Mouse (Mus musculus) kidney, embryonic 14.5 days (tissue): Measurements from ENCODE around the gene Pdzrn3. TPM values are rescaled to one million over a fixed set of nuclear protein-coding genes. Genes with fewer than 3 reads are reported as not detected.

ENCODE experiments used
- ATAC-seq: fragments of 200-750 bp; cut with Nextera tagmentation; 2 replicates; pipeline ENCODE4 v1.8.0; 2017; ENCODE audit warnings: moderate number of reproducible peaks, mild to moderate bottlenecking, moderate TSS enrichment, moderate library complexity; ENCODE audit not compliant: low FRiP score, low TSS enrichment
- H3K27ac ChIP-seq: fragments of 300-500 bp; sonication (generic); 2 replicates; pipeline ENCODE4 v1.5.1; 2014; ENCODE audit warnings: low read depth, mild to moderate bottlenecking, low read length, moderate library complexity, mixed read lengths
- H3K27me3 ChIP-seq: fragments of 300-500 bp; sonication (generic); 2 replicates; pipeline ENCODE4 v1.6.1; 2014; ENCODE audit warnings: mild to moderate bottlenecking, low read length; ENCODE audit not compliant: control insufficient read depth, insufficient read depth
- H3K36me3 ChIP-seq: fragments of 300-500 bp; sonication (generic); 2 replicates; pipeline ENCODE4 v1.6.1; 2014; ENCODE audit warnings: low read length, mixed read lengths; ENCODE audit not compliant: control insufficient read depth, insufficient read depth
- H3K4me1 ChIP-seq: fragments of 300-500 bp; sonication (generic); 2 replicates; pipeline ENCODE4 v1.6.1; 2014; ENCODE audit warnings: low read length, mixed read lengths; ENCODE audit not compliant: control insufficient read depth, insufficient read depth
- H3K4me2 ChIP-seq: fragments of 300-500 bp; sonication (generic); replicated peaks from 2 replicates; pipeline ENCODE4 v1.6.1; 2014; ENCODE audit warnings: low read depth, mild to moderate bottlenecking, low read length
- H3K4me3 ChIP-seq: fragments of 300-500 bp; sonication (generic); 2 replicates; pipeline ENCODE4 v1.5.1; 2014; ENCODE audit warnings: mild to moderate bottlenecking, low read length
- H3K9ac ChIP-seq: fragments of 300-500 bp; sonication (generic); 2 replicates; pipeline ENCODE4 v1.6.1; 2014; ENCODE audit warnings: low read depth, mild to moderate bottlenecking, low read length, moderate library complexity
- H3K9me3 ChIP-seq: fragments of 300-500 bp; sonication (generic); 2 replicates; pipeline ENCODE4 v1.6.1; 2016; ENCODE audit warnings: low read length; ENCODE audit not compliant: control insufficient read depth
- WGBS: fragments of 180-500 bp; shearing (Covaris S2); extraction: QIAGEN DNeasy Blood & Tissue Kit; methylation state at CpG from one replicate; pipeline ENCODE4 v1.1.7; 2014; 5-methylcytosine and 5-hydroxymethylcytosine counted together
- polyA plus RNA-seq: library from polyadenylated mRNA; unstranded; fragments of >200 nt; fragmentation: Nextera tagmentation; extraction: Ambion mirVana; gene quantifications from 2 replicates; pipeline ENCODE4 v1.2.1, GENCODE M21; 2014

The Pdzrn3 gene
- polyA plus RNA-seq: 8.4 and 12.1 TPM in 2 replicates

DNA sequence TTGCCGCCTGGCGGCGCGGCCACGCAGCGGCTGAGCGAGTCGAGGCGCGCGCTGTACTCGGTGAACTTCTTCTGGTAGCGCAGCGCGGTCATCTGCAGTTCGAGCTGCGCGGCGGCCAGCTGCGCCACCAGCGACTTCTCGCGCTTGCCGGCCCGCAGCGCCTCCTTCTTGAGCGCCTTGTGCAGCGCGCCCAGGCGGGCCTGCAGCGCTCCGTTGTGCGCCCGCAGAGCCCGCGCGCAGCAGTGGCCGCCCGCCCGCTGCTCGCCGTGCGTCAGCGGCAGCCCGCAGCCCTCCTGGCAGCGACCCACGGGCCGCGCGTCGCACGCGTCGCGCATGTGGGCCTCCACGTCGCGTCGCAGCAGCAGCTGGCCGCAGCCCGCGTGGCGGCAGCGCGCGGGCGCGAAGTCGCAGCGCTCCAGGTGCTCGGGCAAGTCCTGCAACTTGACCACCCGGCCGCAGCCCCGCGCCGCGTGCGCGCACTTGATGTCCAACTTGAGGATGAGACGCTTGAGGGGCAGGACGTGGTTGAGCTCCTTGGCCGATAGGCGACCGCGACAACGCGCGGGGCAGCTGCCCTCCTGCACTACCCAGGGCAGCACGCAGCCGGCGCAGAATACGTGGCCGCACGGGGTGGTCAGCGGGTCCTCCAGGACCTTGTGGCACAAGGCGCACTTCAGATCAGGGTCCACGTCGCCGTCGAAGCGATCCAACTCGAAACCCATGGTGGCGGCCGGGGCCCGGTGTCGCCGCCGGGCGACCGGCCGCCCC is at the start of gene Pdzrn3:
Gene Pdzrn3 (minus strand): TSS at position 731 of the 768 bp plus-strand sequence.
- Histone ChIP-seq H3K9ac (peak within 1 kb of the TSS; percentile 82), H3K4me2 (peak within 1 kb of the TSS; percentile 95), H3K27me3 (peaks cover 4% of the 10 kb centered on the region), H3K36me3 (peaks cover 3% of the 10 kb centered on the region; the same call in 1 of the 2 replicates), H3K4me3 (peak within 1 kb of the TSS; percentile 66), H3K4me1 (peaks cover 24% of the 10 kb centered on the region), H3K9me3 (no peaks in the 10 kb centered on the region), H3K27ac (peak within 1 kb of the TSS; percentile 87)
- under 1% methylated on average over 98 of the region's 111 CpGs for WGBS
- peak; percentile 69 for ATAC-seq

DNA sequence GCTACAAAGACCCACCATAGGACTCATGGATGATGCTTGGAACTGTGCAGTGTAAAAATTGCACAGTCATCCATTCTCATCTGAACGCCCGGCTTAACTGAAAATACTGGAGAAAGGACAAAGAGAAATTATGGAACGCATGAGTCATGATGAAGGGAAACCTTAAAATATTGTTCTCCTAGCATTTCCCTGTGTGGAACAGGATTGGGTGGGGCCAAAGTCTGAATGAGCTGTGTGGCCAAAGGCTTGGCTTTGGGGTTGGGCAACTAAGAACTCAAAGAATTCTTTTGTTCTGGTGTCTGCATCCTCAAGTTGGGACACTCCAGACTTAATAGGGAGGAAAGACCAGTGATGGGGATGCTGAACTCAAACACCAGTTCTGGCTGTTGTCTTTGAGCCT is 49.6 kb upstream of the Pdzrn3 start:
- Histone ChIP-seq H3K36me3 (no peaks in the 10 kb centered on the region), H3K27me3 (no peaks in the 10 kb centered on the region), H3K9me3 (no peaks in the 10 kb centered on the region), H3K27ac (no peak overlapping the region), H3K4me2 (no peak overlapping the region), H3K4me1 (no peaks in the 10 kb centered on the region), H3K9ac (no peak overlapping the region), H3K4me3 (no peak overlapping the region)
- no peak for ATAC-seq
- 89% methylated on average over 3 of the region's 3 CpGs for WGBS

DNA sequence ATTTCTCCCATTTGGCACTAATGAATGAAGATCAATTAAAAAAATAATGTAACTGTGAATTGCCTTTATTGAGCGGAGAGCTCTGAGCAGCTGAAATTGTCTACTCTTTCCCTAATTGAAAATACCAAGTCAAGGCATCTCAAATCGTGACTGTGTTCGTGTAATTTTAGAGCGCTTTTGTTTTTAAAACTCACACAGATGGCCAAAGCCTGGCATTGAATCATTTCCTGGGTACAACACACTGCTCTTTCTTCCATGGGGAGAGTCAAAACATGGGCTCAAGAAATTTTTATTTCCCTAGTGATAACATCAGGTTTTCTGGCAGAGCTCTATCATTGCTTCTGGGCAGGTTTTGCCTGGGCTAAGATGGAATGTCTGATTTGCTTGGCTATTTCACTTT is 48.6 kb upstream of the Pdzrn3 start:
- H3K4me2 ChIP-seq: no peak overlapping the region
- H3K36me3 ChIP-seq: no peaks in the 10 kb centered on the region
- ATAC-seq: no peak
- no peak overlapping the region for H3K27ac ChIP-seq
- H3K4me1 ChIP-seq: no peaks in the 10 kb centered on the region
- no peaks in the 10 kb centered on the region for H3K9me3 ChIP-seq
- 70% methylated on average over 4 of the region's 4 CpGs for WGBS
- no peak overlapping the region for H3K4me3 ChIP-seq
- no peaks in the 10 kb centered on the region for H3K27me3 ChIP-seq
- H3K9ac ChIP-seq: no peak overlapping the region

DNA sequence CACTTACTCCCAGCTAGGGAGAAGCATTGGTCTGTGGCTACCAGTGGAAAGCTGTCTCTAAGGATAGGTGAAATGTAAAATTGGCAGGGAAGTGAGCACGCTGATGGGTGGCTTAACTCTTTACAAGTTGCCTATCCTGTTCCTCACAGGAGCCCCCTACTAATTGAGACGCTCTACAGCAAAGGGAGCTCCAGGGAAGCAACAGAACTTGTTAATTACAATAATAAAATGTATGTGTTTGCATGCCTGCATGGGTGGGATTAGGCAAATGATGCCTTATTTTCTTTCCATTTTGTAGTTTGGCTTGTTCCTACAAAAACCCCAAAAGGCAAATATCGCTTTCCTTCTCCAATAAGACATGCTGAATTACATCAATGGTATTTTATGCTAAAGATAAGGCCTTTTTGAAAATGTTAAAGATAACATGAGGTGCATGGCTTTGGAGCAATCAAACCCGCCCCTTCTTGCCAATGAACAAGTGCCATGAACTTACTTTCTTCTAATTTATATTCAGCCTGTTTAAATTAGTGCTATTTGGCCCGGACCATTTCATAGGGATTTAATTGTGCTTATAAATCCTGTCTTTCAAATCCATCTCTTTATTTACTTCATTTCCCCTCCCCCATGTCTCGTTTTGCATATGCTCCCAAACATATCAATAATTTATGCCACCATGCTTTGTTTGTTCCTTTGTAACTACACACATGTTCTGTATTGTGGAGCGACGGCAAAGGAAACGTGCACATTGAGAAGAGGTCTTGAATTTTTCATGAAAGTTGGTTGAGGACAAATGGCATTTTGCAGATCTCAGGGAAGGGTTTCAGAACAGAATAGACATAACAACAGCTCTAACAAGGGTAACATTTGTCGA is 44.6 kb upstream of the Pdzrn3 start:
- Histone ChIP-seq H3K4me3 (no peak overlapping the region), H3K9ac (no peak overlapping the region), H3K36me3 (no peaks in the 10 kb centered on the region), H3K4me1 (no peaks in the 10 kb centered on the region), H3K9me3 (no peaks in the 10 kb centered on the region), H3K27me3 (no peaks in the 10 kb centered on the region), H3K4me2 (no peak overlapping the region), H3K27ac (no peak overlapping the region)
- WGBS: 74% methylated on average over 10 of the region's 10 CpGs
- ATAC-seq: no peak

DNA sequence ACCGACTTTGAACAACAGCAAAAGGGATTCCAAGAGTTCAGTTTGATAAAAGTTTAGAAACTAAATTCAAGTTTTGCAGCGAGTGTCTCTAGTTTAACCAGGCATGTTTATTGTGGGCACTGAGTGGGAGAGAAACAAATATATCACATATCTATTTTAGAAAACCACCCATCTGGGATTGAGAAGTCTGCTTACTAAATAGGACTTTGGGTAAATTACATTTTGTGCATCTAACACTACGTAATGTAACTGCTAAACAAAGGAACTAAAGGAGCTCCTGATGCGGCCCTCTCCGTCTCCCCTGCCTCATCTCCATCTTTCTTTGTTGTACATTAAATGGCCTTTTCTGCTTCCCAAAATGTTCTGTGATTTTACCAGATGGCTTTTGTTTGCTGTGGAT is 40.5 kb upstream of the Pdzrn3 start:
- Histone ChIP-seq H3K9ac (no peak overlapping the region), H3K27me3 (no peaks in the 10 kb centered on the region), H3K27ac (no peak overlapping the region), H3K4me2 (no peak overlapping the region), H3K4me3 (no peak overlapping the region), H3K4me1 (no peaks in the 10 kb centered on the region), H3K36me3 (no peaks in the 10 kb centered on the region), H3K9me3 (no peaks in the 10 kb centered on the region)
- 87% methylated on average over 5 of the region's 5 CpGs for WGBS
- ATAC-seq: no peak

DNA sequence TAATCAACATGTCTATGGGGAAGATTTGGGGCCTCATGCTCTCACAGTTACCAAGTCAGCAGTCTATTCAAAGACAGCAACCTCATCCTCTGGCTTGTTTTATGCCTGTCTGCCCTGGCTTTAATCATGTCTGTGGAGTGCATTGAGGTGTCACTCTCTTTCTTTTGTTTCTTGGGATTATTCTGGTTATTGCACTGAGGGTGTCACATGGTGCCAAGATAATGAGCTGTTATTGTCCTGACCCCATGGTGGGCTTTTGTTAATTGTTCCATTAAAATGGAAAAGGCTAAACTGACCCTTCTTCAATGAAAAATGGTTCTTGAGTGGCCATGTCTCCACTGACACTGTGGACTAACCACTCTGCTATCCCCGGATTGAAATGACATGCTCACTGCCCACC is 34.0 kb upstream of the Pdzrn3 start:
- no peak for ATAC-seq
- Histone ChIP-seq H3K4me3 (no peak overlapping the region), H3K9me3 (no peaks in the 10 kb centered on the region), H3K27me3 (no peaks in the 10 kb centered on the region), H3K4me2 (no peak overlapping the region), H3K9ac (no peak overlapping the region), H3K36me3 (no peaks in the 10 kb centered on the region), H3K27ac (no peak overlapping the region), H3K4me1 (peaks cover 3% of the 10 kb centered on the region; the same call in 1 of the 2 replicates)
- 55% methylated on average over 1 of the region's 1 CpGs for WGBS

DNA sequence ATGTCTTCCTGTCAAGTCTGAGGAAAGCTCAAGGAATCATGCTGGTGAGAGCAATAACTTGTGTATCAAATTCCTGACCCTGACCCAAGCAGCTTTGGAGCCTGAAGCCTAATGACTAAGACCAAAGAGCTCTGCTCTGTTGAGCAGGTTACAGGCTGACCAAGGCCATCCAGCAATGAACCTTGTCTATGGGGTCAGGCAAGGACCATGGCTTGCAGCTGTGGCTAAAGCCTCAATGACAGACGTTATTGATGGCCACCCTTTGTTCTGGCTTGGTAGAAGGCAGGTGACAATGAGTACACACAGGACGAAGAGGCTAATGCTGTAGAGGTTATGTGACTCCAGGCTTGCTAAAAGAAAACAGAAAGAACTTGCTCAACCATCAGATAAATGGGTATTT is 33.4 kb upstream of the Pdzrn3 start:
- WGBS: 8% methylated on average over 2 of the region's 2 CpGs
- no peaks in the 10 kb centered on the region for H3K36me3 ChIP-seq
- no peaks in the 10 kb centered on the region for H3K9me3 ChIP-seq
- ATAC-seq: 0 out of 2 replicates have a peak, but pooled peaks have one; percentile 62
- peaks cover 3% of the 10 kb centered on the region; the same call in 1 of the 2 replicates for H3K4me1 ChIP-seq
- no peak overlapping the region for H3K9ac ChIP-seq
- no peak overlapping the region for H3K4me2 ChIP-seq
- H3K27me3 ChIP-seq: no peaks in the 10 kb centered on the region
- H3K27ac ChIP-seq: no peak overlapping the region
- no peak overlapping the region for H3K4me3 ChIP-seq

DNA sequence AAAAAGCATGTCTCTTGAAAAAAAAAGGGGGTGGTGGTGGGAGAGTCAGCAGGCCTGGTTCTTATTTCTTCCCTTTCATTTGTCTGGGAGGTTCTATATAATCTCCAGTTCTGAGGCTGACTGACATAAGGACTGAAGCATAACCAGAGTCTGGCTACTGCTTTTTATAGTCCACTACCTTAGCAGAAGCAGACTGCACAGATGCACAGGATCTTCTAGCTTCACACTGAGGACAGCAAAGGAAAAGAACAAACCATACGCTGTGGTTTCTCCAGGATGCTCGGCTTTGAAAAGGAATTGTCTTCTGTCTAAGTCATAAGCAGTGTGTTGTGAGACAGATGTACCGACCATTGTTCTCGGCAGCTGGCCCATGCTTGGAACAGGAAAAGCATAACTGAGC is 19.0 kb upstream of the Pdzrn3 start:
- ATAC-seq: no peak

DNA sequence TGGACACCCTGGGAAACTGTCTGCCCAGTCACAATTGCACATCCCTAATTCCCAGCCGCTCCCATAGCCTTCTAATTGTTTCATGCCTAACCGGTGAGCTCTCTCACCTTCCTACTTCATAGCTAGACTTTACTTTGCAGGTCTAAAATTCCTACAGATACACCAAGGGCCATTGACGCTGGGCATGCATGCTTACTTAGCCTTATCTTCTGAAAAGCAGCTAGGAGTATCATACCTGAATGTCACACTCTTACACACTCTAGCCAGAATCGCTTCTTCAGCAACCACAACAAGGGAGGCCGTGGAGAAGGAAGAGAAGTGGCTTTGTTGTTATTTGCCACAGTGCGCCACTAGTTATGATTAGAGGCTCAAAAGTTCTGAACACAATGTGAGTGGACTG is 18.2 kb upstream of the Pdzrn3 start:
- Histone ChIP-seq H3K4me1 (peaks cover 7% of the 10 kb centered on the region; the same call in 1 of the 2 replicates), H3K4me3 (no peak overlapping the region), H3K27ac (no peak overlapping the region), H3K27me3 (no peaks in the 10 kb centered on the region), H3K36me3 (no peaks in the 10 kb centered on the region), H3K9ac (no peak overlapping the region), H3K9me3 (no peaks in the 10 kb centered on the region), H3K4me2 (no peak overlapping the region)
- no peak for ATAC-seq
- 94% methylated on average over 6 of the region's 6 CpGs for WGBS

More for the DNA sequence above, 19.0 kb upstream of the Pdzrn3 start:
- Histone ChIP-seq H3K9me3 (no peaks in the 10 kb centered on the region), H3K27ac (no peak overlapping the region), H3K9ac (no peak overlapping the region), H3K36me3 (no peaks in the 10 kb centered on the region), H3K4me2 (no peak overlapping the region), H3K27me3 (no peaks in the 10 kb centered on the region), H3K4me1 (peaks cover 7% of the 10 kb centered on the region; the same call in 1 of the 2 replicates), H3K4me3 (no peak overlapping the region)
- WGBS: 80% methylated on average over 4 of the region's 4 CpGs
